Mouse (Mus musculus): ENCODE data around the gene Nckap5. TPM values are rescaled to one million over a fixed set of nuclear protein-coding genes. Genes with fewer than 3 reads are reported as not detected.

Gene Nckap5
- 0.74 TPM for total RNA-seq (2023)

GRCm38 (mm10) chr1:126830031-126830927 is at the start of gene Nckap5:
Gene Nckap5 (minus strand): TSS chr1:126830799.

GRCm38 (mm10) chr1:125912601-125913600 is 917.7 kb downstream of the Nckap5 start, which contains the start of gene Lypd1:
Gene Lypd1 (minus strand): TSS chr1:125913101.

